Mouse (Mus musculus): Measurements from ENCODE around the gene Ano9. TPM values are rescaled to one million over a fixed set of nuclear protein-coding genes. Genes with fewer than 3 reads are reported as not detected.

Gene Ano9
- polyA plus RNA-seq, 1 experiment from 2014 or later, result 0.76 TPM

- H3K9me3 ChIP-seq (ENCODE audit: control insufficient read depth, low read length), result no peaks in the 10 kb centered on the region
- H3K4me2 ChIP-seq (ENCODE audit: low read depth, severe bottlenecking), result no peak overlapping the region
- DNase-seq (ENCODE audit: low spot score) (no peak), ATAC-seq (ENCODE audit: insufficient number of reproducible peaks, low FRiP score, low TSS enrichment, low read depth) (no peak)
- H3K4me3 ChIP-seq (ENCODE audit: low read depth, low read length), result no peak overlapping the region
- no peaks in the 10 kb centered on the region for H3K27me3 ChIP-seq (ENCODE audit: control insufficient read depth, insufficient read depth, low read length)
- H3K4me1 ChIP-seq (ENCODE audit: control insufficient read depth, insufficient read depth, low read length), result peaks cover 5% of the 10 kb centered on the region
- no peak overlapping the region for H3K9ac ChIP-seq (ENCODE audit: low read length)
- H3K36me3 ChIP-seq (ENCODE audit: control insufficient read depth, insufficient read depth, low read length), result no peaks in the 10 kb centered on the region
- WGBS, result 77% methylated on average over 4 of the region's 4 CpGs
- no peak overlapping the region for H3K27ac ChIP-seq (replicated peaks; ENCODE audit: low read depth, low read length)
Measured at GRCm38 (mm10) chr7:141055785-141056184, 61.8 kb downstream of the Ano9 start.

DNA sequence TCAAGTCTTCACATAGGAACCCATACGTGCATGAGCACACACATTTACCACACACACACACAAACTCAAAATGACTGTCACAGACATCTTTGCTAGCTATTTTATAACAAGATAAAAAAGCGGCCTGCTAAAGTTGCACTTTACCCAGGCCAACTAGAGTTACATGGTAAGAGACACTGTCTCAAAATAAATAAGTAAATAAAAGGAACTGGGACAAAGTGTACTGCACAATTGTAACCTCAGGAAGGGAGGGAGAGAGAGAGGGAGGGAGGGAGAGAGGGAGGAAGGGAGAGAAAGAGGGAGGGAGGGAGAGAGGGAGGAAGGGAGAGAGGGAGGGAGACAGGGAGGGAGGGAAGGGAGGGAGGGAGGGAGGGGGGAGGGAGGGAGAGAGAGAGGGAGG is 65.2 kb downstream of the Ano9 start:
- Histone ChIP-seq H3K9ac (ENCODE audit: low read length) (no peak overlapping the region), H3K4me2 (ENCODE audit: low read depth, severe bottlenecking) (no peak overlapping the region), H3K9me3 (ENCODE audit: control insufficient read depth, low read length) (no peaks in the 10 kb centered on the region), H3K4me1 (ENCODE audit: control insufficient read depth, insufficient read depth, low read length) (no peaks in the 10 kb centered on the region), H3K4me3 (ENCODE audit: low read depth, low read length) (no peak overlapping the region), H3K27ac (replicated peaks; ENCODE audit: low read depth, low read length) (no peak overlapping the region), H3K27me3 (ENCODE audit: control insufficient read depth, insufficient read depth, low read length) (no peaks in the 10 kb centered on the region), H3K36me3 (ENCODE audit: control insufficient read depth, insufficient read depth, low read length) (no peaks in the 10 kb centered on the region)
- no peak for ATAC-seq (ENCODE audit: insufficient number of reproducible peaks, low FRiP score, low TSS enrichment, low read depth)
- no peak for DNase-seq (ENCODE audit: low spot score)
- 83% methylated on average over 2 of the region's 2 CpGs for WGBS

GRCm38 (mm10) chr7:141052016-141052415 is 65.6 kb downstream of the Ano9 start:
- no peaks in the 10 kb centered on the region for H3K9me3 ChIP-seq (ENCODE audit: control insufficient read depth, low read length)
- H3K27me3 ChIP-seq (ENCODE audit: control insufficient read depth, insufficient read depth, low read length), result no peaks in the 10 kb centered on the region
- no peak overlapping the region for H3K27ac ChIP-seq (replicated peaks; ENCODE audit: low read depth, low read length)
- H3K4me2 ChIP-seq (ENCODE audit: low read depth, severe bottlenecking), result no peak overlapping the region
- no peaks in the 10 kb centered on the region for H3K4me1 ChIP-seq (ENCODE audit: control insufficient read depth, insufficient read depth, low read length)
- no peaks in the 10 kb centered on the region for H3K36me3 ChIP-seq (ENCODE audit: control insufficient read depth, insufficient read depth, low read length)
- ATAC-seq (ENCODE audit: insufficient number of reproducible peaks, low FRiP score, low TSS enrichment, low read depth) (no peak), DNase-seq (ENCODE audit: low spot score) (no peak)
- no peak overlapping the region for H3K4me3 ChIP-seq (ENCODE audit: low read depth, low read length)
- H3K9ac ChIP-seq (ENCODE audit: low read length), result no peak overlapping the region
- 88% methylated on average over 4 of the region's 4 CpGs for WGBS

Other genes starting within 250 kb of the Ano9 start
- 185 and 243 TPM in 2 replicates for gene Psmd13, start 235.8 kb downstream of the Ano9 start, polyA plus RNA-seq (2014; fragmentation: Nextera tagmentation; extraction: Ambion mirVana)
- gene Sirt3, start 235.5 kb downstream of the Ano9 start, polyA plus RNA-seq (2014; fragmentation: Nextera tagmentation; extraction: Ambion mirVana), result 21.6 and 23.2 TPM in 2 replicates
- 0.88 and 1.0 TPM in 2 replicates for gene Cox8b, start 217.4 kb downstream of the Ano9 start, polyA plus RNA-seq (2014; fragmentation: Nextera tagmentation; extraction: Ambion mirVana)
- 0.26 TPM in 1 of 2 replicates, not detected in the other for gene Nlrp6, start 196.9 kb downstream of the Ano9 start, polyA plus RNA-seq (2014; fragmentation: Nextera tagmentation; extraction: Ambion mirVana)
- 13.6 and 16.1 TPM in 2 replicates for gene Pgghg, start 176.4 kb downstream of the Ano9 start, polyA plus RNA-seq (2014; fragmentation: Nextera tagmentation; extraction: Ambion mirVana)
- 1.7 and 1.9 TPM in 2 replicates for gene Ifitm5, start 167.5 kb downstream of the Ano9 start, polyA plus RNA-seq (2014; fragmentation: Nextera tagmentation; extraction: Ambion mirVana)
- gene Gm45717, start 161.9 kb downstream of the Ano9 start, polyA plus RNA-seq (2014; fragmentation: Nextera tagmentation; extraction: Ambion mirVana), result not detected in 2 replicates
- gene Ifitm2, start 161.8 kb downstream of the Ano9 start, polyA plus RNA-seq (2014; fragmentation: Nextera tagmentation; extraction: Ambion mirVana), result 853 and 900 TPM in 2 replicates
- gene Ifitm1, start 150.6 kb downstream of the Ano9 start, polyA plus RNA-seq (2014; fragmentation: Nextera tagmentation; extraction: Ambion mirVana), result 63.9 and 68.3 TPM in 2 replicates
- gene Ifitm3, start 107.0 kb downstream of the Ano9 start, polyA plus RNA-seq (2014; fragmentation: Nextera tagmentation; extraction: Ambion mirVana), result 45.3 and 50.4 TPM in 2 replicates
- gene Ifitm6, start 99.9 kb downstream of the Ano9 start, polyA plus RNA-seq (2014; fragmentation: Nextera tagmentation; extraction: Ambion mirVana), result not detected in 2 replicates
- gene Gm17387, start 88.7 kb downstream of the Ano9 start, polyA plus RNA-seq (2014; fragmentation: Nextera tagmentation; extraction: Ambion mirVana), result not detected in 2 replicates
- gene B4galnt4, start 56.7 kb downstream of the Ano9 start, polyA plus RNA-seq (2014; fragmentation: Nextera tagmentation; extraction: Ambion mirVana), result 19.1 and 20.0 TPM in 2 replicates
- 3.3 and 3.9 TPM in 2 replicates for gene Pkp3, start 39.6 kb downstream of the Ano9 start, polyA plus RNA-seq (2014; fragmentation: Nextera tagmentation; extraction: Ambion mirVana)
- 1.9 and 2.8 TPM in 2 replicates for gene Sigirr, start 17.2 kb downstream of the Ano9 start, polyA plus RNA-seq (2014; fragmentation: Nextera tagmentation; extraction: Ambion mirVana)
- 70.0 and 70.6 TPM in 2 replicates for gene Ptdss2, start 4.6 kb upstream of the Ano9 start, polyA plus RNA-seq (2014; fragmentation: Nextera tagmentation; extraction: Ambion mirVana)
- gene Rnh1, start 55.1 kb upstream of the Ano9 start, polyA plus RNA-seq (2014; fragmentation: Nextera tagmentation; extraction: Ambion mirVana), result 82.9 and 88.3 TPM in 2 replicates
- gene Hras, start 76.2 kb upstream of the Ano9 start, polyA plus RNA-seq (2014; fragmentation: Nextera tagmentation; extraction: Ambion mirVana), result 98.7 and 99.1 TPM in 2 replicates
- gene Lrrc56, start 76.4 kb upstream of the Ano9 start, polyA plus RNA-seq (2014; fragmentation: Nextera tagmentation; extraction: Ambion mirVana), result 11.7 and 12.5 TPM in 2 replicates
- 3.8 and 5.1 TPM in 2 replicates for gene Lmntd2, start 96.3 kb upstream of the Ano9 start, polyA plus RNA-seq (2014; fragmentation: Nextera tagmentation; extraction: Ambion mirVana)
- gene Rassf7, start 98.1 kb upstream of the Ano9 start, polyA plus RNA-seq (2014; fragmentation: Nextera tagmentation; extraction: Ambion mirVana), result 32.5 and 38.8 TPM in 2 replicates
- gene Phrf1, start 111.0 kb upstream of the Ano9 start, polyA plus RNA-seq (2014; fragmentation: Nextera tagmentation; extraction: Ambion mirVana), result 83.4 and 93.5 TPM in 2 replicates
- gene Irf7, start 148.7 kb upstream of the Ano9 start, polyA plus RNA-seq (2014; fragmentation: Nextera tagmentation; extraction: Ambion mirVana), result 0.59 and 0.79 TPM in 2 replicates
- 0.20 TPM in 1 of 2 replicates, not detected in the other for gene Cdhr5, start 159.0 kb upstream of the Ano9 start, polyA plus RNA-seq (2014; fragmentation: Nextera tagmentation; extraction: Ambion mirVana)
- 10.2 TPM in 2 replicates for gene Sct, start 161.3 kb upstream of the Ano9 start, polyA plus RNA-seq (2014; fragmentation: Nextera tagmentation; extraction: Ambion mirVana)
- gene Drd4, start 174.2 kb upstream of the Ano9 start, polyA plus RNA-seq (2014; fragmentation: Nextera tagmentation; extraction: Ambion mirVana), result 0.45 and 0.47 TPM in 2 replicates
- gene Deaf1, start 209.9 kb upstream of the Ano9 start, polyA plus RNA-seq (2014; fragmentation: Nextera tagmentation; extraction: Ambion mirVana), result 59.3 and 64.6 TPM in 2 replicates
- gene Tmem80, start 209.9 kb upstream of the Ano9 start, polyA plus RNA-seq (2014; fragmentation: Nextera tagmentation; extraction: Ambion mirVana), result 29.5 and 30.2 TPM in 2 replicates
- 2.6 and 2.8 TPM in 2 replicates for gene Eps8l2, start 221.1 kb upstream of the Ano9 start, polyA plus RNA-seq (2014; fragmentation: Nextera tagmentation; extraction: Ambion mirVana)

All from limb, embryonic 11.5 days (tissue).